Mouse (Mus musculus) heart, embryonic 13.5 days (tissue): ENCODE data around the gene Dbi. TPM values are rescaled to one million over a fixed set of nuclear protein-coding genes. Genes with fewer than 3 reads are reported as not detected.
"Not testable (repeated sequence)": the region's sequence is repeated elsewhere in the genome, so short reads cannot be mapped to it uniquely, and the experiment has no call there.

Source experiments
- ATAC-seq: fragments of 200-750 bp; cut with Nextera tagmentation; 2 replicates; pipeline ENCODE4 v1.8.0; 2017; ENCODE audit warnings: moderate TSS enrichment; ENCODE audit not compliant: insufficient number of reproducible peaks, low FRiP score, low TSS enrichment; ENCODE audit errors: extremely low read depth
- H3K27ac ChIP-seq: fragments of 300-500 bp; sonication (generic); replicated peaks from 2 replicates; pipeline ENCODE4 v1.5.1; 2015; ENCODE audit warnings: moderate library complexity, mild to moderate bottlenecking, inconsistent platforms
- H3K27me3 ChIP-seq: fragments of 300-500 bp; sonication (generic); replicated peaks from 2 replicates; pipeline ENCODE4 v1.6.1; 2015; ENCODE audit warnings: mild to moderate bottlenecking, inconsistent platforms
- H3K36me3 ChIP-seq: fragments of 300-500 bp; sonication (generic); 2 replicates; pipeline ENCODE4 v1.6.1; 2015; ENCODE audit warnings: mild to moderate bottlenecking, inconsistent platforms
- H3K4me1 ChIP-seq: fragments of 300-500 bp; sonication (generic); 2 replicates; pipeline ENCODE4 v1.6.1; 2015; ENCODE audit warnings: inconsistent platforms
- H3K4me2 ChIP-seq: fragments of 300-500 bp; sonication (generic); 2 replicates; pipeline ENCODE4 v1.6.1; 2015; ENCODE audit warnings: inconsistent platforms, mild to moderate bottlenecking, moderate library complexity
- H3K4me3 ChIP-seq: fragments of 300-500 bp; sonication (generic); 2 replicates; pipeline ENCODE4 v1.5.1; 2015; ENCODE audit warnings: moderate library complexity, mild to moderate bottlenecking, inconsistent platforms
- H3K9ac ChIP-seq: fragments of 300-500 bp; sonication (generic); 2 replicates; pipeline ENCODE4 v1.6.1; 2015; ENCODE audit warnings: inconsistent platforms, mild to moderate bottlenecking, moderate library complexity
- H3K9me3 ChIP-seq: fragments of 300-500 bp; sonication (generic); 2 replicates; pipeline ENCODE4 v1.6.1; 2016; ENCODE audit warnings: inconsistent platforms
- WGBS: fragments of 180-500 bp; shearing (Covaris S2); methylation state at CpG from one replicate; pipeline ENCODE4 v1.1.7; 2015; ENCODE audit warnings: mixed read lengths; 5-methylcytosine and 5-hydroxymethylcytosine counted together
- polyA plus RNA-seq: library from polyadenylated mRNA; unstranded; fragments of >200 nt; fragmentation: Nextera tagmentation; extraction: Ambion mirVana; gene quantifications from 2 replicates; pipeline ENCODE4 v1.2.1, GENCODE M21; 2015

Gene Dbi
- polyA plus RNA-seq, 1 experiment from 2014 or later, result 621 TPM

GRCm38 (mm10) chr1:120100456-120101226, 20.2 kb downstream of the Dbi start:
- 77% methylated on average over 8 of the region's 8 CpGs for WGBS
- H3K9me3 ChIP-seq, result no peaks in the 10 kb centered on the region
- H3K4me2 ChIP-seq, result no peak overlapping the region
- H3K4me3 ChIP-seq, result no peak overlapping the region
- no peaks in the 10 kb centered on the region for H3K4me1 ChIP-seq
- no peaks in the 10 kb centered on the region for H3K27me3 ChIP-seq
- no peak for ATAC-seq
- H3K27ac ChIP-seq, result no peak overlapping the region
- no peak overlapping the region for H3K9ac ChIP-seq
- H3K36me3 ChIP-seq, result no peaks in the 10 kb centered on the region

GRCm38 (mm10) chr1:120099483-120099882, 21.4 kb downstream of the Dbi start:
- Histone ChIP-seq H3K9me3 (no peaks in the 10 kb centered on the region), H3K4me2 (no peak overlapping the region), H3K36me3 (no peaks in the 10 kb centered on the region), H3K4me1 (peaks cover 3% of the 10 kb centered on the region; the same call in 1 of the 2 replicates), H3K27ac (no peak overlapping the region), H3K9ac (no peak overlapping the region), H3K4me3 (no peak overlapping the region), H3K27me3 (no peaks in the 10 kb centered on the region)
- ATAC-seq, result no peak
- WGBS, result 66% methylated on average over 6 of the region's 6 CpGs

GRCm38 (mm10) chr1:120098327-120098726, 22.6 kb downstream of the Dbi start:
- H3K4me3 ChIP-seq, result no peak overlapping the region
- ATAC-seq, result no peak
- H3K9ac ChIP-seq, result no peak overlapping the region
- H3K36me3 ChIP-seq, result no peaks in the 10 kb centered on the region
- no peaks in the 10 kb centered on the region for H3K27me3 ChIP-seq
- H3K4me1 ChIP-seq, result peaks cover 3% of the 10 kb centered on the region; the same call in 1 of the 2 replicates
- no peak overlapping the region for H3K4me2 ChIP-seq
- no peaks in the 10 kb centered on the region for H3K9me3 ChIP-seq
- H3K27ac ChIP-seq, result no peak overlapping the region
- 11% methylated on average over 7 of the region's 7 CpGs for WGBS

- Histone ChIP-seq H3K36me3 (no peaks in the 10 kb centered on the region), H3K9me3 (no peaks in the 10 kb centered on the region), H3K4me1 (peaks cover 6% of the 10 kb centered on the region; the same call in 1 of the 2 replicates), H3K4me3 (no peak overlapping the region), H3K27me3 (no peaks in the 10 kb centered on the region), H3K27ac (no peak overlapping the region), H3K4me2 (no peak overlapping the region), H3K9ac (no peak overlapping the region)
- ATAC-seq, result no peak
- 37% methylated on average over 3 of the region's 3 CpGs for WGBS
These were observed 26.0 kb downstream of the Dbi start for GRCm38 (mm10) chr1:120094920-120095319.

GRCm38 (mm10) chr1:120093482-120094134, 27.3 kb downstream of the Dbi start:
- not testable (repeated sequence) for H3K4me2 ChIP-seq, H3K9ac ChIP-seq, H3K27me3 ChIP-seq, H3K4me3 ChIP-seq, H3K36me3 ChIP-seq, H3K9me3 ChIP-seq, H3K4me1 ChIP-seq, ATAC-seq, H3K27ac ChIP-seq
- WGBS, result 53% methylated on average over 11 of the region's 14 CpGs

GRCm38 (mm10) chr1:120090880-120091570, 29.9 kb downstream of the Dbi start:
- no peak overlapping the region for H3K4me3 ChIP-seq
- H3K27ac ChIP-seq, result no peak overlapping the region
- peaks cover 6% of the 10 kb centered on the region; the same call in 1 of the 2 replicates for H3K4me1 ChIP-seq
- H3K9ac ChIP-seq, result no peak overlapping the region
- 62% methylated on average over 8 of the region's 8 CpGs for WGBS
- H3K9me3 ChIP-seq, result no peaks in the 10 kb centered on the region
- no peaks in the 10 kb centered on the region for H3K27me3 ChIP-seq
- no peak overlapping the region for H3K4me2 ChIP-seq
- H3K36me3 ChIP-seq, result no peaks in the 10 kb centered on the region
- no peak for ATAC-seq

- Histone ChIP-seq H3K9ac (no peak overlapping the region), H3K27me3 (no peaks in the 10 kb centered on the region), H3K36me3 (no peaks in the 10 kb centered on the region), H3K4me3 (no peak overlapping the region), H3K4me1 (peaks cover 6% of the 10 kb centered on the region), H3K27ac (no peak overlapping the region), H3K9me3 (no peaks in the 10 kb centered on the region), H3K4me2 (no peak overlapping the region)
- no peak for ATAC-seq
- WGBS, result 26% methylated on average over 5 of the region's 5 CpGs
These were observed 31.7 kb downstream of the Dbi start for GRCm38 (mm10) chr1:120089180-120089579.

- 62% methylated on average over 13 of the region's 13 CpGs for WGBS
- Histone ChIP-seq H3K27me3 (no peaks in the 10 kb centered on the region), H3K36me3 (no peaks in the 10 kb centered on the region), H3K27ac (no peak overlapping the region), H3K9ac (no peak overlapping the region), H3K9me3 (no peaks in the 10 kb centered on the region), H3K4me2 (no peak overlapping the region), H3K4me3 (no peak overlapping the region), H3K4me1 (peaks cover 25% of the 10 kb centered on the region)
- no peak for ATAC-seq
These were observed 34.2 kb downstream of the Dbi start for GRCm38 (mm10) chr1:120086644-120087043.

- no peak for ATAC-seq
- H3K4me1 ChIP-seq, result peaks cover 22% of the 10 kb centered on the region
- no peaks in the 10 kb centered on the region for H3K9me3 ChIP-seq
- no peaks in the 10 kb centered on the region for H3K27me3 ChIP-seq
- no peak overlapping the region for H3K9ac ChIP-seq
- H3K4me3 ChIP-seq, result no peak overlapping the region
- H3K27ac ChIP-seq, result no peak overlapping the region
- H3K36me3 ChIP-seq, result no peaks in the 10 kb centered on the region
- no peak overlapping the region for H3K4me2 ChIP-seq
- WGBS, result 73% methylated on average over 3 of the region's 3 CpGs
These were observed 35.2 kb downstream of the Dbi start for GRCm38 (mm10) chr1:120085696-120086095.

GRCm38 (mm10) chr1:120083921-120084517, 36.9 kb downstream of the Dbi start:
- Histone ChIP-seq H3K27me3 (no peaks in the 10 kb centered on the region), H3K4me3 (no peak overlapping the region), H3K36me3 (no peaks in the 10 kb centered on the region), H3K27ac (peak overlapping the region; percentile 54), H3K4me1 (peaks cover 22% of the 10 kb centered on the region), H3K4me2 (no peak overlapping the region), H3K9me3 (no peaks in the 10 kb centered on the region), H3K9ac (peak overlapping the region; percentile 26; the same call in 1 of the 2 replicates)
- 22% methylated on average over 5 of the region's 5 CpGs for whole genome bisulfite sequencing
- no peak for ATAC-seq

GRCm38 (mm10) chr1:120082957-120083585, 37.8 kb downstream of the Dbi start:
- H3K9me3 ChIP-seq, result no peaks in the 10 kb centered on the region
- no peak; the same call in 1 of the 2 replicates for ATAC-seq
- WGBS, result 9% methylated on average over 7 of the region's 7 CpGs
- peaks cover 22% of the 10 kb centered on the region for H3K4me1 ChIP-seq
- H3K9ac ChIP-seq, result peak overlapping the region; percentile 7; the same call in 1 of the 2 replicates
- H3K4me2 ChIP-seq, result peak overlapping the region; percentile 36
- peak overlapping the region; percentile 54; the same call in 1 of the 2 replicates for H3K27ac ChIP-seq
- no peaks in the 10 kb centered on the region for H3K36me3 ChIP-seq
- H3K4me3 ChIP-seq, result no peak overlapping the region
- H3K27me3 ChIP-seq, result no peaks in the 10 kb centered on the region
